Mouse (Mus musculus) urinary bladder, postnatal 14 days (tissue): ENCODE data around the gene Psmd1.
"Not testable (repeated sequence)": the region's sequence is repeated elsewhere in the genome, so short reads cannot be mapped to it uniquely, and the experiment has no call there.

ENCODE experiments used
- DNase-seq: peaks from one replicate; pipeline ENCODE4 v3.0.0; 2021; ENCODE audit warnings: low spot score

Psmd1 gene

GRCm38 (mm10) chr1:86064271-86064991 lies at the start of gene Psmd1:
TSS of gene Psmd1 (plus strand) at chr1:86064387.
- peak; percentile 87 for DNase-seq

GRCm38 (mm10) chr1:86015758-86016157 lies 48.4 kb upstream of the Psmd1 start:
- not testable (repeated sequence) for DNase-seq

- DNase-seq = no peak
Measured at GRCm38 (mm10) chr1:86016516-86016915, 47.7 kb upstream of the Psmd1 start, which contains the start of gene Spata3. TSS of gene Spata3 (plus strand) at chr1:86016816.

- DNase-seq = peak; percentile 51
Measured at GRCm38 (mm10) chr1:86018235-86019055, 45.7 kb upstream of the Psmd1 start.

- DNase-seq = no peak
Measured at GRCm38 (mm10) chr1:86021365-86021989, 42.7 kb upstream of the Psmd1 start.

- DNase-seq = no peak
Measured at GRCm38 (mm10) chr1:86032273-86032987, 31.8 kb upstream of the Psmd1 start.

- DNase-seq = no peak
Measured at GRCm38 (mm10) chr1:86038191-86038951, 25.8 kb upstream of the Psmd1 start.

GRCm38 (mm10) chr1:86040131-86040530 lies 24.1 kb upstream of the Psmd1 start:
- DNase-seq = no peak

GRCm38 (mm10) chr1:86040817-86041216 lies 23.4 kb upstream of the Psmd1 start:
- DNase-seq = no peak

- no peak for DNase-seq
Measured at GRCm38 (mm10) chr1:86045056-86045455, 19.1 kb upstream of the Psmd1 start.

- peak; percentile 25 for DNase-seq
Measured at GRCm38 (mm10) chr1:86045848-86046805, 18.1 kb upstream of the Psmd1 start, which contains the start of gene 2810459M11Rik. TSS of gene 2810459M11Rik (plus strand) at chr1:86045863.

GRCm38 (mm10) chr1:86046833-86047563 lies 17.2 kb upstream of the Psmd1 start:
- DNase-seq = no peak

- DNase-seq = no peak
Measured at GRCm38 (mm10) chr1:86048231-86048630, 16.0 kb upstream of the Psmd1 start.

GRCm38 (mm10) chr1:86048744-86049143 lies 15.4 kb upstream of the Psmd1 start:
- DNase-seq = no peak

GRCm38 (mm10) chr1:86053198-86053921 lies 10.8 kb upstream of the Psmd1 start:
- DNase-seq = no peak

GRCm38 (mm10) chr1:86054943-86055342 lies 9.2 kb upstream of the Psmd1 start:
- no peak for DNase-seq

GRCm38 (mm10) chr1:86056284-86056683 lies 7.9 kb upstream of the Psmd1 start:
- DNase-seq = no peak
